Mouse (Mus musculus) erythroblast, embryonic 14.5 days (primary cell): ENCODE measurements around the gene Krr1.

ENCODE experiments used
- GATA1 ChIP-seq: IDR thresholded peaks from 2 replicates; pipeline ENCODE4 v1.6.1; 2012; ENCODE audit warnings: low read length, inconsistent platforms, mixed read lengths
- TAL1 ChIP-seq: IDR thresholded peaks from 3 replicates; pipeline ENCODE4 v1.6.1; 2012; ENCODE audit warnings: low read length, inconsistent platforms, mixed read lengths

- TF ChIP-seq GATA1 (no peak), TAL1 (no peak)
Observed at GRCm38 (mm10) chr10:111996549-111996904, 24.1 kb downstream of the Krr1 start.
